Mouse (Mus musculus): ENCODE measurements at regions not wholly inside any gene's neighbourhood (a gene's known extent, or its start where the extent isn't known, plus 50 kb on each side); places are given as distances from the start of the nearest gene placed in this dataset.

DNA sequence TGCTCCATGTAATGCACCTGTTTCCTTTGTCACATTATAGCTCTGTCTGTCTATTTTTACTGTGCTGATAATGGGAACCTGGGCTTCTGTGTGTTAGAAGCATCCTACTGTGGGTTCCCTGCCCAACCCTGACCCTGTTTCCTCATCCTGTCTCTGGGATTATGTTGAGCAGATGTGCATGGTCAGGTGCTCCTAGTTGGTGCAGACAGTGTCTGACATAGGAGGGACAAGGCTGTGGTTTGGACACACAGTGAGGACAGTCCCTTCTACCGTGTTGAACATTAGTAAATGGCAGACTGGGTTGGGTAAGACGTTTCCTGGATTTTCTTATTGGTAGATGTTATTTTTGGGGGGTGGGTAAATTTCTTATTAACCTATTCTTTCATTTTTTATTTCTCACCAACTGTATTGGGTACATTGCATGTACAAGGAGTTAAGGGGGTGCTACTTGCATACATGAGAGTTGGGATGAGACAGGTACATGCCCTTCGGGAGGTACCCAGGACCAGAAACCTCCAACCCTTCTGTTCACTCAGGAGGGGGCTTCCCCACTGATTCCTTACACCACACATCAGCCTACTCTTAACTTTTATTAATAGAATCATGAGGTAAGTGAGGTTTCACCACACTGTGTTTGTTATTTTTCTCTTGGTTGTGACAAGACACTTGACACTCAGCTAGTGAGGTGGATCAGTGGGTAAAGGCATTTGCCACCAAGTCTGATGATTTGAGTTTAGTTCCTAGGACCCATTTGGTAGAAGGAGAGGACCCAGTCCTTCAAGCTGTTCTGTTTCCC lies 97.1 kb downstream of the Tpra1 start:
- TF ChIP-seq CTCF (IDR thresholded peaks at IDR 0.05; ENCODE audit: insufficient read depth, low read length) (no peak), POLR2A (IDR thresholded peaks at IDR 0.05; ENCODE audit: borderline replicate concordance, extremely low read depth, low read depth, low read length) (no peak)
